Mouse (Mus musculus): ENCODE measurements around the gene Slc29a3. TPM values are rescaled to one million over a fixed set of nuclear protein-coding genes. Genes with fewer than 3 reads are reported as not detected.

Slc29a3 gene
- polyA plus RNA-seq, 1 experiment from 2014 or later, result 4.6 TPM

Other genes starting within 250 kb of the Slc29a3 start
- gene Cdh23, start 56.3 kb downstream of the Slc29a3 start, polyA plus RNA-seq (2014; fragmentation: Nextera tagmentation; extraction: Ambion mirVana), result 0.23 and 0.27 TPM in 2 replicates
- gene Unc5b, start 78.8 kb upstream of the Slc29a3 start, polyA plus RNA-seq (2014; fragmentation: Nextera tagmentation; extraction: Ambion mirVana), result 15.0 and 15.6 TPM in 2 replicates

Measured in heart, embryonic 11.5 days (tissue).